ENCODE assay signal across 23 mouse cellular contexts in the genomic region with DNA sequence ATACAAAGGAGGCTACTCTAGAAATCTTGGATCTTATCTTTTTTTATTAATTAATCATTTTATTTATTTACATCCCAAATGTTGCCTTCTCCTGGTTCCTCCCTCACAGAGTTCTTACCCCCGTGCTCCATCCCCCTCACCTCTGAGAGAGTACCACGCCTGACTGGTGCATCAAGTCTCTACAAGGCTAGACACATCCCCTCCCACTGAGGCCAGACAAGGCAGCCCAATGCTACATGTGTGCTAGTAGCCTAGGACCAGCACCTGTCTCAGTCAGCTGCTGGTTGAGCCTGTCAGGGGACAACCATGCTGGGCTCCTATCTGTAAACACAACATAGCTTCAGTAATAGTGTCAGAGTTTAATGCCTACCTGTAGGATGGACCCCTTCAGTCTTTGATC.
"Had no signal": no experiment of that assay in that cellular context is flagged by ENCODE, and none has a peak within 500 bp of the region (broad histone marks: within the 10 kb centered on the region; RNA-seq: fewer than 3 reads in every experiment).

No protein-coding gene starts in this region.

- H3K27ac ChIP-seq: gastrocnemius, adult 2 months; heart, embryonic 10.5 days; hindbrain, embryonic 10.5 days; hindbrain, embryonic 14.5 days; intestine, embryonic 15.5 days; layer of hippocampus, adult 2 months; left cerebral cortex, adult 2 months; limb, embryonic 12.5 days had no signal

- H3K9me3 ChIP-seq: hindbrain, embryonic 10.5 days; intestine, embryonic 15.5 days; limb, embryonic 12.5 days had no signal

- H3K4me3 ChIP-seq: gastrocnemius, adult 2 months; heart, embryonic 10.5 days; heart, embryonic 12.5 days; hindbrain, embryonic 10.5 days; intestine, embryonic 15.5 days; layer of hippocampus, adult 2 months; left cerebral cortex, adult 2 months; limb, embryonic 12.5 days had no signal

- H3K4me2 ChIP-seq: heart, embryonic 12.5 days; hindbrain, embryonic 14.5 days; intestine, embryonic 15.5 days; limb, embryonic 12.5 days had no signal

- H3K9ac ChIP-seq: heart, embryonic 12.5 days; hindbrain, embryonic 14.5 days; intestine, embryonic 15.5 days; limb, embryonic 12.5 days had no signal

- H3K27me3 ChIP-seq: heart, embryonic 12.5 days; intestine, embryonic 15.5 days; limb, embryonic 12.5 days had no signal

- DNase-seq: gastrocnemius, adult 2 months; gastrocnemius, postnatal 10 days; gastrocnemius, postnatal 25 days; heart, adult 18-20 months; heart, postnatal 10 days; heart, postnatal 4 days; kidney, adult 18-20 months; kidney, adult 8-10 months; kidney, postnatal 10 days; kidney, postnatal 25 days; kidney, postnatal 4 days; liver had no signal

- ATAC-seq: hindbrain, embryonic 16.5 days; inflammation-experienced regulatory T-cells, adult 6 months; intestine, embryonic 15.5 days; intestine, postnatal 0 days had no signal

- H3K36me3 ChIP-seq: heart, embryonic 10.5 days; heart, embryonic 12.5 days; hindbrain, embryonic 10.5 days; intestine, embryonic 15.5 days; limb, embryonic 12.5 days had no signal

- H3K4me1 ChIP-seq: heart, embryonic 10.5 days; heart, embryonic 12.5 days; hindbrain, embryonic 10.5 days; intestine, embryonic 15.5 days; limb, embryonic 12.5 days had no signal
